Mouse (Mus musculus): ENCODE results near the gene P4ha3.

- TF ChIP-seq CTCF (IDR thresholded peaks at IDR 0.05; ENCODE audit: borderline replicate concordance, insufficient read depth, low read depth, low read length) (no peak), POLR2A (IDR thresholded peaks at IDR 0.05; ENCODE audit: borderline replicate concordance, insufficient read depth, low read length) (no peak)
Measured at GRCm38 (mm10) chr7:100356324-100356723, 71.0 kb downstream of the P4ha3 start.

All from cerebellum, adult 2 months (tissue).